Mouse (Mus musculus): ENCODE measurements around the gene Grid2.

- TF ChIP-seq CTCF (IDR thresholded peaks at IDR 0.05; ENCODE audit: low read depth, low read length) (no peak), POLR2A (IDR thresholded peaks at IDR 0.05; ENCODE audit: extremely low read depth, insufficient read depth, low read length) (no peak)
Observed at GRCm38 (mm10) chr6:64730030-64730429, 1474.4 kb downstream of the Grid2 start.
